ENCODE assay signal across 35 mouse cellular contexts in genomic region chr2:35252733-35253132, GRCm38 (mm10).
"Had no signal": no experiment of that assay in that cellular context is flagged by ENCODE, and none has a peak within 500 bp of the region (broad histone marks: within the 10 kb centered on the region; RNA-seq: fewer than 3 reads in every experiment).

No protein-coding gene starts in this region.

- H3K36me3 ChIP-seq: heart, embryonic 10.5 days; heart, embryonic 12.5 days; heart, embryonic 13.5 days; heart, embryonic 15.5 days; hindbrain, embryonic 10.5 days; hindbrain, embryonic 12.5 days; hindbrain, embryonic 13.5 days; hindbrain, embryonic 15.5 days; intestine, embryonic 15.5 days; kidney, embryonic 15.5 days had no signal

- DNase-seq: heart, postnatal 10 days; heart, postnatal 14 days; heart, postnatal 36 days; heart, postnatal 4 days; kidney, adult 11 months; kidney, adult 18-20 months; kidney, adult 2 months; kidney, adult 8-10 months; kidney, adult 9 months; kidney, postnatal 10 days; kidney, postnatal 14 days; kidney, postnatal 25 days; kidney, postnatal 36 days; kidney, postnatal 4 days; layer of hippocampus, adult 9-11 months; layer of hippocampus, postnatal 36 days had no signal

- H3K27me3 ChIP-seq: heart, embryonic 15.5 days; intestine, embryonic 15.5 days had no signal

- H3K27ac ChIP-seq: heart, embryonic 10.5 days; heart, embryonic 13.5 days; heart, embryonic 15.5 days; hindbrain, embryonic 10.5 days; hindbrain, embryonic 12.5 days; hindbrain, embryonic 13.5 days; hindbrain, embryonic 14.5 days; hindbrain, embryonic 15.5 days; hindbrain, postnatal 0 days; intestine, embryonic 15.5 days; kidney, embryonic 15.5 days; kidney, postnatal 0 days; layer of hippocampus, adult 2 months had no signal

- H3K9ac ChIP-seq: heart, embryonic 12.5 days; heart, embryonic 13.5 days; heart, embryonic 15.5 days; hindbrain, embryonic 12.5 days; hindbrain, embryonic 13.5 days; hindbrain, embryonic 14.5 days; hindbrain, embryonic 15.5 days; intestine, embryonic 15.5 days; kidney, embryonic 15.5 days had no signal

- H3K4me2 ChIP-seq: heart, embryonic 11.5 days; heart, embryonic 12.5 days; heart, embryonic 13.5 days; heart, embryonic 15.5 days; hindbrain, embryonic 12.5 days; hindbrain, embryonic 13.5 days; hindbrain, embryonic 14.5 days; hindbrain, embryonic 15.5 days; intestine, embryonic 15.5 days; kidney, embryonic 15.5 days had no signal

- H3K4me3 ChIP-seq: heart, embryonic 10.5 days; heart, embryonic 12.5 days; heart, embryonic 13.5 days; heart, embryonic 15.5 days; hindbrain, embryonic 10.5 days; hindbrain, embryonic 12.5 days; hindbrain, embryonic 13.5 days; hindbrain, embryonic 15.5 days; intestine, embryonic 15.5 days; kidney, embryonic 15.5 days; layer of hippocampus, adult 2 months had no signal

- H3K9me3 ChIP-seq: heart, embryonic 10.5 days; heart, embryonic 12.5 days; heart, embryonic 13.5 days; heart, embryonic 15.5 days; hindbrain, embryonic 10.5 days; hindbrain, embryonic 12.5 days; hindbrain, embryonic 13.5 days; hindbrain, embryonic 15.5 days; intestine, embryonic 15.5 days; kidney, embryonic 15.5 days had no signal

- ATAC-seq: hindbrain, embryonic 16.5 days; hindbrain, postnatal 0 days; inflammation-experienced regulatory T-cells, adult 6 months; intestine, embryonic 15.5 days; intestine, embryonic 16.5 days; intestine, postnatal 0 days had no signal
